Mouse (Mus musculus): Measurements from ENCODE around the gene Stx5a.

The Stx5a gene

GRCm38 (mm10) chr19:8803204-8803780 lies 62.1 kb downstream of the Stx5a start:
- DNase-seq: no peak

GRCm38 (mm10) chr19:8803879-8804660 lies 62.9 kb downstream of the Stx5a start:
- no peak for DNase-seq

Data from kidney, adult 11 months (tissue).